Mouse (Mus musculus) c-Kit-negative CD71-positive TER-119-positive erythroid progenitor cells, embryonic 14.5 days (primary cell): ENCODE results near the gene Gm49361.

Source experiments
- DNase-seq: peaks from one replicate; pipeline ENCODE4 v3.0.0-alpha.2; 2013; ENCODE audit warnings: low read depth, low spot score

The Gm49361 gene

GRCm38 (mm10) chr14:57621699-57622098 lies 124.2 kb downstream of the Gm49361 start:
- DNase-seq: no peak

GRCm38 (mm10) chr14:57620598-57621236 lies 125.2 kb downstream of the Gm49361 start:
- no peak for DNase-seq

GRCm38 (mm10) chr14:57619487-57619886 lies 126.4 kb downstream of the Gm49361 start:
- DNase-seq: no peak

GRCm38 (mm10) chr14:57617675-57618074 lies 128.2 kb downstream of the Gm49361 start:
- no peak for DNase-seq

GRCm38 (mm10) chr14:57616339-57616965 lies 129.5 kb downstream of the Gm49361 start:
- no peak for DNase-seq

- DNase-seq: no peak
Measured at GRCm38 (mm10) chr14:57615828-57616227, 130.1 kb downstream of the Gm49361 start.

GRCm38 (mm10) chr14:57611034-57611433 lies 134.9 kb downstream of the Gm49361 start:
- DNase-seq: no peak

GRCm38 (mm10) chr14:57609816-57610329 lies 136.0 kb downstream of the Gm49361 start:
- DNase-seq: no peak

GRCm38 (mm10) chr14:57607500-57607899 lies 138.4 kb downstream of the Gm49361 start:
- DNase-seq: no peak

GRCm38 (mm10) chr14:57606663-57607365 lies 139.1 kb downstream of the Gm49361 start:
- no peak for DNase-seq

GRCm38 (mm10) chr14:57593279-57593678 lies 152.6 kb downstream of the Gm49361 start:
- no peak for DNase-seq
